Mouse (Mus musculus): ENCODE data around the gene Aoc2. TPM values are rescaled to one million over a fixed set of nuclear protein-coding genes. Genes with fewer than 3 reads are reported as not detected.

Aoc2 gene
- total and polyA plus RNA-seq, 3 experiments = 3.6 to 10.7 (median 5.5) TPM

- no peak for DNase-seq (ENCODE audit: extremely low read depth)
Measured at GRCm38 (mm10) chr11:101370141-101370540, 45.3 kb downstream of the Aoc2 start.

GRCm38 (mm10) chr11:101374421-101374938, 49.6 kb downstream of the Aoc2 start:
- dilution Hi-C loops (cut with MboI; ENCODE audit: extremely low pct_ligation_motif_present, extremely low pct_unique_long_range_greater_than_20kb, low sequenced_read_pairs) = no loop called here
- 0 out of 2 replicates have a peak, but pooled peaks have one; percentile 41 for TF ChIP-seq BHLHE40 (IDR thresholded peaks at IDR 0.05; ENCODE audit: low read depth, low read length)
- 0 out of 2 replicates have a peak, but pooled peaks have one; percentile 26 for TF ChIP-seq CHD2 (IDR thresholded peaks at IDR 0.05; ENCODE audit: low read length)
- peak; percentile 70; the same call in 1 of the 2 replicates for TF ChIP-seq RCOR1 (conservative IDR thresholded peaks at IDR 0.05; ENCODE audit: low read depth, low read length)
- TF ChIP-seq JUN (IDR thresholded peaks at IDR 0.05; ENCODE audit: insufficient read depth, low read depth, low read length) = no peak
- TF ChIP-seq IRF4 (IDR thresholded peaks at IDR 0.05; ENCODE audit: low read depth, low read length) = peak; percentile 41; the same call in 1 of the 2 replicates
- peak; percentile 70; the same call in 1 of the 2 replicates for TF ChIP-seq MEF2A (IDR thresholded peaks at IDR 0.05; ENCODE audit: borderline replicate concordance, low read depth, low read length)
- TF ChIP-seq SMC3 (IDR thresholded peaks at IDR 0.05; ENCODE audit: low read depth, low read length) = no peak
- no peak for TF ChIP-seq GABPA (IDR thresholded peaks at IDR 0.05; ENCODE audit: insufficient replicate concordance, low read depth, low read length)
- TF ChIP-seq ZKSCAN1 (IDR thresholded peaks at IDR 0.05; ENCODE audit: borderline replicate concordance, low read depth, low read length) = no peak
- TF ChIP-seq NELFE (IDR thresholded peaks at IDR 0.05; ENCODE audit: low read depth, low read length) = no peak
- TF ChIP-seq MAX (IDR thresholded peaks at IDR 0.05; ENCODE audit: low read length) = 0 out of 2 replicates have a peak, but pooled peaks have one; percentile 18
- 0 out of 2 replicates have a peak, but pooled peaks have one; percentile 30 for TF ChIP-seq ZMIZ1 (IDR thresholded peaks at IDR 0.05; ENCODE audit: low read depth, low read length)
- TF ChIP-seq RAD21 (IDR thresholded peaks at IDR 0.05; ENCODE audit: low read depth, low read length) = no peak; the same call in 1 of the 2 replicates
- TF ChIP-seq NRF1 (IDR thresholded peaks at IDR 0.05; ENCODE audit: low read depth, low read length) = no peak
- TF ChIP-seq ZNF384 (IDR thresholded peaks at IDR 0.05; ENCODE audit: low read depth, low read length) = no peak
- peak; percentile 74; the same call in 1 of the 2 replicates for TF ChIP-seq TCF12 (IDR thresholded peaks at IDR 0.05; ENCODE audit: low read depth, low read length)
- TF ChIP-seq USF2 (conservative IDR thresholded peaks at IDR 0.05; ENCODE audit: low read depth, low read length) = no peak
- TF ChIP-seq EP300 (IDR thresholded peaks at IDR 0.05; ENCODE audit: low read length) = peak; percentile 40; the same call in 1 of the 2 replicates
- 0 out of 2 replicates have a peak, but pooled peaks have one; percentile 42 for TF ChIP-seq CHD1 (IDR thresholded peaks at IDR 0.05; ENCODE audit: low read depth, low read length)
- TF ChIP-seq USF1 (IDR thresholded peaks at IDR 0.05; ENCODE audit: low read depth, low read length) = no peak
- TF ChIP-seq ELF1 (IDR thresholded peaks at IDR 0.05; ENCODE audit: low read depth, low read length) = peak; percentile 50
- TF ChIP-seq MYC (IDR thresholded peaks at IDR 0.05; ENCODE audit: low read depth, low read length) = 0 out of 2 replicates have a peak, but pooled peaks have one; percentile 8
- peak; percentile 47 for TF ChIP-seq ETS1 (conservative IDR thresholded peaks at IDR 0.05; ENCODE audit: low read depth, low read length)
- no peak for TF ChIP-seq ZC3H11A (IDR thresholded peaks at IDR 0.05; ENCODE audit: low read depth, low read length)
- no peak; the same call in 1 of the 2 replicates for TF ChIP-seq MAFK (IDR thresholded peaks at IDR 0.05; ENCODE audit: insufficient replicate concordance, low read length)
- TF ChIP-seq SIN3A (IDR thresholded peaks at IDR 0.05; ENCODE audit: low read length) = peak; percentile 43; the same call in 1 of the 2 replicates
- TF ChIP-seq UBTF (IDR thresholded peaks at IDR 0.05; ENCODE audit: low read depth, low read length) = no peak

More at GRCm38 (mm10) chr11:101370141-101370540, 45.3 kb downstream of the Aoc2 start:
- in situ Hi-C loops (cut with MboI; ENCODE audit: low pct_ligation_motif_present, low pct_unique_long_range_greater_than_20kb, low sequenced_read_pairs) = no loop called here
- dilution Hi-C loops (cut with MboI; ENCODE audit: extremely low pct_ligation_motif_present, extremely low pct_unique_long_range_greater_than_20kb, low sequenced_read_pairs) = no loop called here
- H3K79me2 ChIP-seq (replicated peaks; ENCODE audit: control insufficient read depth, extremely low read depth, insufficient read depth, poor library complexity, severe bottlenecking) = no peaks in the 10 kb centered on the region
- no peaks in the 10 kb centered on the region for H3K27me3 ChIP-seq (replicated peaks)
- no peak for TF ChIP-seq RCOR1 (conservative IDR thresholded peaks at IDR 0.05; ENCODE audit: low read depth, low read length)
- no peak for TF ChIP-seq NELFE (IDR thresholded peaks at IDR 0.05; ENCODE audit: low read depth, low read length)
- no peak for TF ChIP-seq JUND (conservative IDR thresholded peaks at IDR 0.05; ENCODE audit: low read depth, low read length)
- no peak for TF ChIP-seq EP300 (IDR thresholded peaks at IDR 0.05; ENCODE audit: low read length)
- no peak for TF ChIP-seq MAFK (IDR thresholded peaks at IDR 0.05; ENCODE audit: insufficient replicate concordance, low read length)
- no peak for TF ChIP-seq MAZ (IDR thresholded peaks at IDR 0.05; ENCODE audit: low read depth, low read length)
- TF ChIP-seq POLR2AphosphoS2 (IDR thresholded peaks at IDR 0.05; ENCODE audit: low read depth, low read length) = no peak
- no peak for TF ChIP-seq CHD2 (IDR thresholded peaks at IDR 0.05; ENCODE audit: low read length)
- no peak for TF ChIP-seq USF1 (IDR thresholded peaks at IDR 0.05; ENCODE audit: low read depth, low read length)
- TF ChIP-seq JUN (IDR thresholded peaks at IDR 0.05; ENCODE audit: insufficient read depth, low read depth, low read length) = no peak
- no peak for TF ChIP-seq CHD1 (IDR thresholded peaks at IDR 0.05; ENCODE audit: low read depth, low read length)
- TF ChIP-seq GABPA (IDR thresholded peaks at IDR 0.05; ENCODE audit: insufficient replicate concordance, low read depth, low read length) = no peak
- H3K36me3 ChIP-seq (replicated peaks in 1 of 2; ENCODE audit: control insufficient read depth in 1 of 2, insufficient read depth in 1 of 2, low read length in 1 of 2) = no peaks in the 10 kb centered on the region
- no peaks in the 10 kb centered on the region for H3K9me3 ChIP-seq (replicated peaks; ENCODE audit: low read length)
- H3K4me1 ChIP-seq (ENCODE audit: control insufficient read depth in 1 of 2, insufficient read depth in 2 of 2) = peaks cover 9 to 14% of the 10 kb centered on the region in 2 experiments
- no peak overlapping the region for H3K9ac ChIP-seq (ENCODE audit: insufficient read depth, low read depth)
- H3K4me2 ChIP-seq (ENCODE audit: insufficient read depth, low read depth, poor library complexity, severe bottlenecking) = no peak overlapping the region
- H3K4me3 ChIP-seq (replicated peaks in 1 of 3; ENCODE audit: low read depth in 2 of 3, low read length in 2 of 3, poor library complexity in 1 of 3) = no peak overlapping the region
- H3K27ac ChIP-seq (ENCODE audit: insufficient read depth, low read depth) = no peak overlapping the region

More at GRCm38 (mm10) chr11:101374421-101374938, 49.6 kb downstream of the Aoc2 start:
- Histone ChIP-seq H3K36me3 (replicated peaks in 1 of 2; ENCODE audit: control insufficient read depth in 1 of 2, insufficient read depth in 1 of 2, low read length in 1 of 2) (no peaks in the 10 kb centered on the region), H3K27ac (ENCODE audit: insufficient read depth, low read depth) (no peak overlapping the region), H3K79me2 (replicated peaks; ENCODE audit: control insufficient read depth, extremely low read depth, insufficient read depth, poor library complexity, severe bottlenecking) (no peaks in the 10 kb centered on the region), H3K4me1 (ENCODE audit: control insufficient read depth in 1 of 2, insufficient read depth in 2 of 2) (peaks cover 15 to 27% of the 10 kb centered on the region in 2 experiments), H3K27me3 (replicated peaks) (no peaks in the 10 kb centered on the region), H3K4me2 (ENCODE audit: insufficient read depth, low read depth, poor library complexity, severe bottlenecking) (peak overlapping the region; percentile 53), H3K9me3 (replicated peaks; ENCODE audit: low read length) (no peaks in the 10 kb centered on the region), H3K9ac (ENCODE audit: insufficient read depth, low read depth) (0 out of 2 replicates have a peak overlapping the region, but pooled peaks have one; percentile 29), H3K4me3 (replicated peaks in 1 of 3; ENCODE audit: low read depth in 2 of 3, low read length in 2 of 3, poor library complexity in 1 of 3) (no peak overlapping the region)
- in situ Hi-C loops (cut with MboI; ENCODE audit: low pct_ligation_motif_present, low pct_unique_long_range_greater_than_20kb, low sequenced_read_pairs) = no loop called here
- peak; percentile 34 for DNase-seq (ENCODE audit: extremely low read depth)
